Mouse (Mus musculus): ENCODE measurements around the gene Cpt2. TPM values are rescaled to one million over a fixed set of nuclear protein-coding genes. Genes with fewer than 3 reads are reported as not detected.
A peak's percentile ranks its signal among the peaks of the same experiment; 100 is the strongest.

Gene Cpt2
- polyA plus RNA-seq, 1 experiment from 2014 or later = 100 TPM

DNA sequence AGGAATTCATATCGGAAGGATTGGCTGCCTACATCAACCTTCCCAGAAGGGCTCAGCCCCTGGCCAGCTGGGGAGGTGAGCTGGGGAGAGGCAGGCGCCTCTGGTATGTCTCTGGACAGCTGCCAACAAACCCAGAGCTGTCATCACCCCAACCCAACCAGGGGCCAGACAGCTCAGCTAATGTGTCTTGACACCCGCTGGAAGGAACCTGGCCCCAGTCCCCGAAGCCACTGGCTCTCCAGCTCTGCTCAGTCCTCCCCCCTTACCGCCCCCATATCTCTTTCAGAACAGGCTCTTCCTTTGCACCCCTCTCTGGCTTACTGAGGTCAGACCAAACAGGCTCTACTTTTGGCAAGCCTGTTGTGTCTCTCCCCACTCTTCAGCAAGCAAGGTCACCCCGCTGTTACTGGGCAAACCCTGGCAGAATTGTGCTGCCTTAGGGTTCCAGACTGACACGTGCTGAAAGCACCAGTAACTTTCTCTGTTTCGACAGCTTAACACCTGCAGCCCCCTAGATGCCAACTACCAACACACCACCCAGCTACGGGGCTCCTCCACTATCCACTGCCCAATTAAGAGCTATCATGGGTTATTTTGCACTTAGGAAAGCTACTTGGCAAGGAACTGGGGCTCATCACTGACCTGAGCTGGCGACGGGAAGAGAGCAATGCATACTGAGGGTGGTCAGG, 38.8 kb upstream of the Cpt2 start:
- H3K4me3 ChIP-seq (ENCODE audit: low read depth, low read length) = no peak overlapping the region
- H3K9me3 ChIP-seq (ENCODE audit: low read length) = no peaks in the 10 kb centered on the region
- ATAC-seq (no peak), DNase-seq (no peak)
- H3K9ac ChIP-seq (replicated peaks) = no peak overlapping the region
- TF ChIP-seq CTCF (IDR thresholded peaks at IDR 0.05; ENCODE audit: low read depth) (no peak), EP300 (IDR thresholded peaks at IDR 0.05; ENCODE audit: low read depth) (no peak)
- H3K36me3 ChIP-seq (replicated peaks; ENCODE audit: insufficient read depth, low read length) = no peaks in the 10 kb centered on the region
- no peak overlapping the region for H3K4me2 ChIP-seq (ENCODE audit: low read depth, low read length)
- 56% methylated on average over 11 of the region's 11 CpGs for WGBS (ENCODE audit: insufficient replicate concordance)
- H3K27ac ChIP-seq (ENCODE audit: low read depth) = no peak overlapping the region
- no peaks in the 10 kb centered on the region for H3K4me1 ChIP-seq (ENCODE audit: insufficient read depth)
- no peaks in the 10 kb centered on the region for H3K27me3 ChIP-seq (ENCODE audit: insufficient read depth, low read length)

DNA sequence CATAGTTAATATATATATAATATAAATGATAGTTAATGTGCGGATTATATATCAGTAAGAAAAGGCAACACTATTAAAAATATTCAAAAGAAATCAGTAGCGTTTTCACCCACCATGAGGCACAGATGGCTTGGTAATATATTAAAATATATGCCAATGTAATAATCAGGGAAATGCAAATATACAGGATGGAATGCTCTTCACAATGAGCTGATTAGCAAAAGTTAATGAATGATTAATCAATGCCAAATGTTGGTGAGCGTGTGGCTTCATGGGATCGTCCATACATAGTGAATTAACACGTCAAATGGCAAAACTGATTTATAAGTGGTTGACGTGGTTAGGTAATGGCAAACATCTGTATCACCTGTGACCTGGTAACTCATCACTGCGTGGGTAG, 35.1 kb upstream of the Cpt2 start:
- Histone ChIP-seq H3K4me3 (ENCODE audit: low read depth, low read length) (no peak overlapping the region), H3K9ac (replicated peaks) (no peak overlapping the region), H3K36me3 (replicated peaks; ENCODE audit: insufficient read depth, low read length) (no peaks in the 10 kb centered on the region), H3K4me2 (ENCODE audit: low read depth, low read length) (no peak overlapping the region), H3K27me3 (ENCODE audit: insufficient read depth, low read length) (no peaks in the 10 kb centered on the region), H3K4me1 (ENCODE audit: insufficient read depth) (no peaks in the 10 kb centered on the region), H3K27ac (ENCODE audit: low read depth) (no peak overlapping the region), H3K9me3 (ENCODE audit: low read length) (no peaks in the 10 kb centered on the region)
- 73% methylated on average over 7 of the region's 7 CpGs for WGBS (ENCODE audit: insufficient replicate concordance)
- DNase-seq = no peak
- TF ChIP-seq EP300 (IDR thresholded peaks at IDR 0.05; ENCODE audit: low read depth) (no peak), CTCF (IDR thresholded peaks at IDR 0.05; ENCODE audit: low read depth) (no peak)
- ATAC-seq = no peak

DNA sequence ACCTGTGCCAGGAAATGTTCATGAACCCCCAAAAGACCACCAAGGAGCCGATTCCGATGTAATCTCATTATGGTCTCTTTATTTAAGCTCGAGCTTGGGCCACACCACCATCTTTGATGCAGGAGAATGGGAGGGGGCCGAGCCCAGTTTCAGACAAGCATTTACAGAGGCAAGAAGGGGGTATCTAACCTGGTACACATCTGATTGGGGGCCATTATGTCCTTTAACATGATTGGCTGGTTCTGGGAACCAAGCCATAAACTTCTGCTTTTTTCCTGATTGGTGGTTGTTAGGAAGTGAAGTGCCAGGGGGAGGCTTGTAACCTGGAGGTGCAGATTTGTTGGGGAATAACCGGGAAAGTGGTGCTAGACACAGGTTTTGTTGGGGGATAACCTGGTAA, 32.3 kb upstream of the Cpt2 start:
- no peaks in the 10 kb centered on the region for H3K27me3 ChIP-seq (ENCODE audit: insufficient read depth, low read length)
- 57% methylated on average over 5 of the region's 5 CpGs for WGBS (ENCODE audit: insufficient replicate concordance)
- H3K9me3 ChIP-seq (ENCODE audit: low read length) = no peaks in the 10 kb centered on the region
- TF ChIP-seq CTCF (IDR thresholded peaks at IDR 0.05; ENCODE audit: low read depth) (no peak), EP300 (IDR thresholded peaks at IDR 0.05; ENCODE audit: low read depth) (no peak)
- DNase-seq = no peak
- no peak overlapping the region for H3K9ac ChIP-seq (replicated peaks)
- H3K36me3 ChIP-seq (replicated peaks; ENCODE audit: insufficient read depth, low read length) = no peaks in the 10 kb centered on the region
- ATAC-seq = no peak
- no peak overlapping the region for H3K4me2 ChIP-seq (ENCODE audit: low read depth, low read length)
- H3K4me3 ChIP-seq (ENCODE audit: low read depth, low read length) = no peak overlapping the region
- no peaks in the 10 kb centered on the region for H3K4me1 ChIP-seq (ENCODE audit: insufficient read depth)
- H3K27ac ChIP-seq (ENCODE audit: low read depth) = no peak overlapping the region

DNA sequence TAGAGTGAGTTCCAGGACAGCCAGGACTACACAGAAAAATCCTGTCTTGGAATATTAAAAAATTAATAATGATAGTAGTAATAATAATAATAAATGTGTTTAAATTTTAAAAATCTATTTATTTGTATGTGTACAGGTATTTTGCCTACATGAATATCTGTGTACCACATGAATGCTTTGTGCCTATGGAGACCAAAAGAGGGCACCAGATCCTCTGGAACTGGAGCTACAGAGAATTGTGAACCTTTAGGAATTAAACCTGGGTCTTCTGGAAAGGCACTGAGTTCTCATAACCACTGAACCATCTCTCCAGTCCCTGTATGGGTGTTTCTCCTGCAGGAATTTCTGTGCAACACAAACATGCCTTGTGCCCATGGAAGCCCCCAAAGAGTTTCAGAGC, 29.4 kb upstream of the Cpt2 start:
- no peak overlapping the region for H3K27ac ChIP-seq (ENCODE audit: low read depth)
- no peak for ATAC-seq
- peak; percentile 28 for TF ChIP-seq CTCF (IDR thresholded peaks at IDR 0.05; ENCODE audit: low read depth)
- no peak for TF ChIP-seq EP300 (IDR thresholded peaks at IDR 0.05; ENCODE audit: low read depth)
- H3K27me3 ChIP-seq (ENCODE audit: insufficient read depth, low read length) = no peaks in the 10 kb centered on the region
- no peak overlapping the region for H3K4me3 ChIP-seq (ENCODE audit: low read depth, low read length)
- H3K9me3 ChIP-seq (ENCODE audit: low read length) = no peaks in the 10 kb centered on the region
- H3K36me3 ChIP-seq (replicated peaks; ENCODE audit: insufficient read depth, low read length) = no peaks in the 10 kb centered on the region
- no peaks in the 10 kb centered on the region for H3K4me1 ChIP-seq (ENCODE audit: insufficient read depth)
- no peak overlapping the region for H3K4me2 ChIP-seq (ENCODE audit: low read depth, low read length)
- no peak for DNase-seq
- no peak overlapping the region for H3K9ac ChIP-seq (replicated peaks)

DNA sequence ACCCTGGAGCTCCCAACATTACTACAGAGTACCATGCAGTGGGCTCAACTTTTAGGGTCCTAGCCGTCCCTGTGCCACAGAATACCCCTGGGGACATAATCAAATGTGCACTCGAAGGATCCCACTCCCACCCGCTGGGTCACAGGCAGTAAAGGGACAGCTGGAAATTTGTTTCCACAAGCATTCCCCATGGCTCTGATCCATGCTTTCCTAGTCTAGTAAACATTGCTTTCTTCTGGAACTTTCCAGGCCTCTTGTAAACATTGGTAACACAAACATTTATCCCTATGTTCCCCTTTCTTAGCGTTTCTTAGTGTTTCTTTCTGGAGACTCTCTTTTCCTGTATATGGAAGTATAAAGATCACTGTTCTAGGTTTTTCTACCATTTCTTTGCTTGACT, 26.5 kb upstream of the Cpt2 start:
- ATAC-seq (no peak), DNase-seq (no peak)
- H3K4me3 ChIP-seq (ENCODE audit: low read depth, low read length) = no peak overlapping the region
- H3K27ac ChIP-seq (ENCODE audit: low read depth) = no peak overlapping the region
- H3K27me3 ChIP-seq (ENCODE audit: insufficient read depth, low read length) = no peaks in the 10 kb centered on the region
- TF ChIP-seq EP300 (IDR thresholded peaks at IDR 0.05; ENCODE audit: low read depth) (no peak), CTCF (IDR thresholded peaks at IDR 0.05; ENCODE audit: low read depth) (no peak)
- H3K36me3 ChIP-seq (replicated peaks; ENCODE audit: insufficient read depth, low read length) = no peaks in the 10 kb centered on the region
- WGBS (ENCODE audit: insufficient replicate concordance) = 78% methylated on average over 4 of the region's 4 CpGs
- no peak overlapping the region for H3K9ac ChIP-seq (replicated peaks)
- no peaks in the 10 kb centered on the region for H3K4me1 ChIP-seq (ENCODE audit: insufficient read depth)
- H3K4me2 ChIP-seq (ENCODE audit: low read depth, low read length) = no peak overlapping the region
- no peaks in the 10 kb centered on the region for H3K9me3 ChIP-seq (ENCODE audit: low read length)

DNA sequence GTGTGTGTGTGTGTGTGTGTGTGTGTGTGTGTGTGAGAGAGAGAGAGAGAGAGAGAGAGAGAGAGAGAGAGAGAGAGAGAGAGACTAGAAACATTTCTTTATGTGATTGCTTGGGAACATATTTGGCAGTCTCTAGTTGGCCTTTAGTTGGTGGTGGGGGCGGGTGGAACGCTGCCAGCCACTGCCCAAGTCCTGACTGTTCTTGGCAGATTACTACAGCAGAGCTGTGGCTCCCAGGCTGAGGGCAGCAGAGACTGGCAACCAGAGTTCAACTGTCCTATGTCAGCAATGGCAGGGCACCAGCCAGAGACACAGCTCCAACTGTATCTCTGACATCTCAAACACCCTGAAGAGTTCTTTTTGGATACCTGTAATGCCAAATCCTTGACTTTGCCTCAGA, 20.7 kb upstream of the Cpt2 start:
- DNase-seq (no peak), ATAC-seq (no peak)
- no peaks in the 10 kb centered on the region for H3K4me1 ChIP-seq (ENCODE audit: insufficient read depth)
- 77% methylated on average over 2 of the region's 2 CpGs for WGBS (ENCODE audit: insufficient replicate concordance)
- no peaks in the 10 kb centered on the region for H3K9me3 ChIP-seq (ENCODE audit: low read length)
- no peak overlapping the region for H3K4me2 ChIP-seq (ENCODE audit: low read depth, low read length)
- no peak overlapping the region for H3K27ac ChIP-seq (ENCODE audit: low read depth)
- no peaks in the 10 kb centered on the region for H3K36me3 ChIP-seq (replicated peaks; ENCODE audit: insufficient read depth, low read length)
- no peak overlapping the region for H3K4me3 ChIP-seq (ENCODE audit: low read depth, low read length)
- no peak overlapping the region for H3K9ac ChIP-seq (replicated peaks)
- TF ChIP-seq EP300 (IDR thresholded peaks at IDR 0.05; ENCODE audit: low read depth) = no peak
- no peaks in the 10 kb centered on the region for H3K27me3 ChIP-seq (ENCODE audit: insufficient read depth, low read length)

DNA sequence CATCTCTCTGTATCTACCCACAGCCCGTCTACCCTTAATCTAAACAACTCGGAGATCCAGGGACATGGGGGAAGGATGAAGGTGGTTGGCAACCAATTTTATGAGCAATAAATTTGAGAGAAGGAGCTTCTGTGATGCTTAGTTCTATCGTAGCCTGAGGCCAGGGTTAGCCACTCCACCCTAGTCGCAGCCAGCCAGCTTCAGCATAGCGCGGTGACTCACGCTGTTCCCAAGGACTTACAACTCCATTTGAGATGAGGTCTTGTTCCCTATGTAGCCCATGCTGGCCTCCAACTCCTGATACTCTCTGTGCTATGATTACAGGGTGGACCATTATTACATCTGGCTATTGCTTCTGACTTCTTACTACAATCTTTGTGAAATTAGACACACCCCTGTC, 19.3 kb upstream of the Cpt2 start:
- WGBS (ENCODE audit: insufficient replicate concordance) = 85% methylated on average over 7 of the region's 7 CpGs
- DNase-seq = no peak
- no peaks in the 10 kb centered on the region for H3K9me3 ChIP-seq (ENCODE audit: low read length)

More for the DNA sequence above, 19.3 kb upstream of the Cpt2 start:
- H3K27me3 ChIP-seq (ENCODE audit: insufficient read depth, low read length) = no peaks in the 10 kb centered on the region
- ATAC-seq = no peak
- H3K4me2 ChIP-seq (ENCODE audit: low read depth, low read length) = no peak overlapping the region
- no peak overlapping the region for H3K9ac ChIP-seq (replicated peaks)
- no peak for TF ChIP-seq CTCF (IDR thresholded peaks at IDR 0.05; ENCODE audit: low read depth)
- no peak for TF ChIP-seq EP300 (IDR thresholded peaks at IDR 0.05; ENCODE audit: low read depth)
- H3K27ac ChIP-seq (ENCODE audit: low read depth) = no peak overlapping the region
- no peak overlapping the region for H3K4me3 ChIP-seq (ENCODE audit: low read depth, low read length)
- H3K36me3 ChIP-seq (replicated peaks; ENCODE audit: insufficient read depth, low read length) = no peaks in the 10 kb centered on the region
- no peaks in the 10 kb centered on the region for H3K4me1 ChIP-seq (ENCODE audit: insufficient read depth)
